Mouse (Mus musculus): ENCODE data around the gene Ift22. TPM values are rescaled to one million over a fixed set of nuclear protein-coding genes. Genes with fewer than 3 reads are reported as not detected.

Gene Ift22
- polyA plus RNA-seq (2012; ENCODE audit: insufficient read depth, insufficient read length, missing spikeins): 13.4 and 14.6 TPM in 2 replicates

GRCm38 (mm10) chr5:136907991-136908857, at the start of gene Ift22:
TSS of gene Ift22 (plus strand) at chr5:136908150.
- peak within 1 kb of the TSS; percentile 67 for H3K4me3 ChIP-seq (ENCODE audit: insufficient read depth, low read depth, low read length)

DNA sequence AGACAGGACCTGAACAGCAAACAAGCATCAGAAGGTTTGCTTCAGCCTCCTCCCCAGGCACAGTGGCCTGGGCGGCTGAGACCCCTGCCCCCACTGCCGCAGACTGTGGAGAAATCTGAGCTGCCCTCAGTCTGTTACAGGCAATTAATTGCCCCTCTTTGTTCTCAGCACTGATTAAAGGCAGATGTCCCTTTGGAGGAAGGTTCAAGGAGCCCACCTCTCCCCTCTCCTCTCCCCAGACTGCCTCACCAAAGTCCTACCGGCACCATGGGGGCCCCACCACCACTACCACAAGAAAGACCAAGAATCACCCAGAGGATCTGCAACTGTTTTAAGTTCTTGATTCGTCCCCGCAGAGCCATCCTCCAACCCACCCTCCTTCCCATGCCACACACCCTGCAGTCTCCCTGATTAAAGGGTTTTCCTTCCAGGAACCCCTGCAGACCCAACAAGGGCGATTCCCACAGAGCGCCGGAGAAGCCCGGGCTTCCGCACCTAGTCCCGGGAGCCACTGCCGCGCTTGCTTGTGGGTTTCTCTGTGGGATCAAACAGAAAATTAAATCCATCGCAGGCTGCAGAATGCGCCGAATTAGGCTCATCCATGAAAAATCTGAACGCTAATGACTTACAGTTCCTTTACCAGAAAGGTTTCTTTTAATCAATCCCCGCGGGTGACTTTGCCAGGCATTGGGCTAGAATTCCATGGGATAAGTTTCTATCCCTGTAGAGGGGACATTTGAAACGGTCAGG, 46.6 kb upstream of the Ift22 start:
- no peak overlapping the region for H3K4me3 ChIP-seq (ENCODE audit: insufficient read depth, low read depth, low read length)
- no peak overlapping the region for H3K27ac ChIP-seq (replicated peaks; ENCODE audit: low read depth, low read length)
- peaks cover 4% of the 10 kb centered on the region; the same call in 1 of the 2 replicates for H3K4me1 ChIP-seq (ENCODE audit: control insufficient read depth, insufficient read depth, insufficient read length, low read length)

More at GRCm38 (mm10) chr5:136907991-136908857, at the start of gene Ift22:
- no peaks in the 10 kb centered on the region for H3K4me1 ChIP-seq (ENCODE audit: control insufficient read depth, insufficient read depth, insufficient read length, low read length)
- H3K27ac ChIP-seq (replicated peaks; ENCODE audit: low read depth, low read length): no peak within 1 kb of the TSS

DNA sequence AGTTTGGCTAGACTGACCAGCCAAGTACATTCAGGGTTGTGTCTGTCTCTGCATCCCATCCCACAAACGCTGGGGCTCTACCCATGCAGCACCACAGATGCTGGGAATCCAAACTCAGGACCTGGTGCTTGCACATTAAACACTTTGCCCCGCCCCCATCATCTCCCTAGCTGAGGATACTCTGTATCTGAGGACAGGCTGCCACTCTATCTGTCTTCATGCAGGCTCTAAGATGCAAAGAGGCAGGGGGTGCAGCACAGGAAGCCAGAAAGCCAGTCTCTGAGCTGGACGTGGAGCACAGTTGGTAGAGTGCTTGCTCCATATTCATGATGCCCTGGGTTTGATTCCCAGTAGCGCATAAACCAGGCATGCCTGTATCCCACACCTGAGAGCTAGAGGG, 45.1 kb upstream of the Ift22 start:
- Histone ChIP-seq H3K4me3 (ENCODE audit: insufficient read depth, low read depth, low read length) (no peak overlapping the region), H3K4me1 (ENCODE audit: control insufficient read depth, insufficient read depth, insufficient read length, low read length) (peaks cover 4% of the 10 kb centered on the region; the same call in 1 of the 2 replicates), H3K27ac (replicated peaks; ENCODE audit: low read depth, low read length) (no peak overlapping the region)

- Histone ChIP-seq H3K4me3 (ENCODE audit: insufficient read depth, low read depth, low read length) (no peak overlapping the region), H3K4me1 (ENCODE audit: control insufficient read depth, insufficient read depth, insufficient read length, low read length) (peaks cover 4% of the 10 kb centered on the region; the same call in 1 of the 2 replicates), H3K27ac (replicated peaks; ENCODE audit: low read depth, low read length) (no peak overlapping the region)
Measured at GRCm38 (mm10) chr5:136863276-136863675, 44.7 kb upstream of the Ift22 start.

GRCm38 (mm10) chr5:136863961-136864674, 43.8 kb upstream of the Ift22 start:
- no peak overlapping the region for H3K27ac ChIP-seq (replicated peaks; ENCODE audit: low read depth, low read length)
- H3K4me3 ChIP-seq (ENCODE audit: insufficient read depth, low read depth, low read length): no peak overlapping the region

GRCm38 (mm10) chr5:136867706-136868105, 40.2 kb upstream of the Ift22 start:
- no peak overlapping the region for H3K27ac ChIP-seq (replicated peaks; ENCODE audit: low read depth, low read length)
- H3K4me3 ChIP-seq (ENCODE audit: insufficient read depth, low read depth, low read length): no peak overlapping the region
- H3K4me1 ChIP-seq (ENCODE audit: control insufficient read depth, insufficient read depth, insufficient read length, low read length): peaks cover 4% of the 10 kb centered on the region; the same call in 1 of the 2 replicates

More at GRCm38 (mm10) chr5:136863961-136864674, 43.8 kb upstream of the Ift22 start:
- peaks cover 4% of the 10 kb centered on the region; the same call in 1 of the 2 replicates for H3K4me1 ChIP-seq (ENCODE audit: control insufficient read depth, insufficient read depth, insufficient read length, low read length)

DNA sequence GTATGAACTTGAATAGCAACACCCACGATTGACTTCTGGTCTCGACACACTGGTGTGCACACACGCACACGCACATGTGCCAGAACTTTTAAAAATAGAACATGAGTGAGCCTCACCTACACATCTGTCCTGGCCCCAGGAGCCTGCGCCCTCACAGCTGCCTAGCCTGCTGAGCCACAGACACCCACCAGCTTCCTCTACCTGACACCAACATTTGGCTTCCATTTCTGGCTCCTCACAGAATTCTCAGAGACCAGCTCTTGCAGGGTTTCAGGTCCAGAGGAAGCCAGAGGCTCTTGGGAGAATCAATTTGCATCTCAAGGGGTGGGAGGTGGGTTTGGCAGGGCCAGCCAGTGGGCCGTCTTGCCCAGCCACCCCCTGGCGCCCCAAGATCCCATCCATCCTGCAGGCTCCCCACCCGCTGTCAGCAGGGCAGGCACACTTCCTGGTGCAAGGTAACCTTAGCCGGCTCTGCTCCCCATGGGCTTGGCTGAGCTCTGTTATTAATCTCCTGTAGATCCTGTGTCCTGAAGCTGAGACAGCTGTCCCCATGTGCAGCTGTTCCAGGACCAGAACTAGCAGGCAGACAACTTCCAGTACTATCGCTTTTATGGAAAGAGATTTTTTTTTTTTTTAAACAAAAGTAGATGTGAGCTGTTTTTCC, 38.4 kb upstream of the Ift22 start:
- no peak overlapping the region for H3K27ac ChIP-seq (replicated peaks; ENCODE audit: low read depth, low read length)
- no peaks in the 10 kb centered on the region for H3K4me1 ChIP-seq (ENCODE audit: control insufficient read depth, insufficient read depth, insufficient read length, low read length)
- H3K4me3 ChIP-seq (ENCODE audit: insufficient read depth, low read depth, low read length): no peak overlapping the region

- Histone ChIP-seq H3K4me3 (ENCODE audit: insufficient read depth, low read depth, low read length) (no peak overlapping the region), H3K27ac (replicated peaks; ENCODE audit: low read depth, low read length) (no peak overlapping the region), H3K4me1 (ENCODE audit: control insufficient read depth, insufficient read depth, insufficient read length, low read length) (no peaks in the 10 kb centered on the region)
Measured at GRCm38 (mm10) chr5:136872417-136872816, 35.5 kb upstream of the Ift22 start.

- H3K27ac ChIP-seq (replicated peaks; ENCODE audit: low read depth, low read length): no peak overlapping the region
- H3K4me1 ChIP-seq (ENCODE audit: control insufficient read depth, insufficient read depth, insufficient read length, low read length): no peaks in the 10 kb centered on the region
- no peak overlapping the region for H3K4me3 ChIP-seq (ENCODE audit: insufficient read depth, low read depth, low read length)
Measured at GRCm38 (mm10) chr5:136874271-136874670, 33.7 kb upstream of the Ift22 start.

DNA sequence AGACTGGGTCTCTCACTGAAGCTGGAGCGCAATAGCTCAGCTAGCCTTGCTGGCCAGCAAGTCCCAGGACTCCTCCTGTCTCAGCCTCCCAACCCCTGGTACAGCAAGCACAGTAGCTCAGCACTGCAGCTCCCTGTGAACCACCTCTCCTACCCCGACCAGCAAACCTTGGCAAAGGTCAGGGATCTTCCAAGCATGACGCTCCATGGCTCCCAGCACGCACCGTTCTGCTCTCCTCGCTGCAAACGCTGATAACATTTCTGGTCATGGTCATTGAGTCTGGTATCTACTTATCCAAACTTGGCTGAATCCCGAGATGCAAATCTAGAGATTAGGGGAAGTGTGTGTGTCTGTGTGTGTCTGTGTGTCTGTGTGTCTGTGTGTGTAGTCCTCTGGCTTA, 27.8 kb upstream of the Ift22 start:
- no peaks in the 10 kb centered on the region for H3K4me1 ChIP-seq (ENCODE audit: control insufficient read depth, insufficient read depth, insufficient read length, low read length)
- H3K27ac ChIP-seq (replicated peaks; ENCODE audit: low read depth, low read length): no peak overlapping the region
- no peak overlapping the region for H3K4me3 ChIP-seq (ENCODE audit: insufficient read depth, low read depth, low read length)

DNA sequence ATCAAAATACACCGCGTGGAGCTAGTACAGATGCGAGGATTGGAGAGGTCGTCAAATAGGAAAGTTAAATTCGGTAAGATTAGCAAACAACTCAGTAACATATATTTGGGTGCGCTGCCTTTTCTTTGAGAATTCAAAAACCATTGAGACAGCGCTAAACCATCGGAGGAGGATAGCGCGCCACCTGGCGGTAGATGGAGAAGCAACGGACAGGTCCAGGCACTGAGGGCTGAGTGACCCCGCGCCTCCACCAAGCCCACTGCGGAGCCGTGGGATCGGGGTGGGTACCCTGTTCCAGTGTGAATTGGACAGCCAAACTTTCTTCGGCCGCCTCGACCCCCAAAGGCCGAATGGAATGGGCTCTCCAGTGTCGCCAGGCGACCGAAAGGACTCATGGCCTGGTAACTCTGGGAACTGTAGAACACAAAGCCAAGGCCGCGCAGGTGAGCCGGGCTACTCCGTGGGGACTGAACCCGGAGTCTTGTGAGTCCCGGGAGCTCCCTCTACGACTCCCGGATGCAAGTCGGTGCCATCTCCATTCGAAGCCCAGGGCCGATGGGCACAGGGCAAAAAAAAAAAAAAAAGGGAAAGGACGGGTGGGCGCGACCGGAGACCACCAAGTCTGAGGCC, 26.5 kb upstream of the Ift22 start:
- peak overlapping the region; percentile 17; the same call in 1 of the 2 replicates for H3K4me3 ChIP-seq (ENCODE audit: insufficient read depth, low read depth, low read length)
- H3K27ac ChIP-seq (replicated peaks; ENCODE audit: low read depth, low read length): no peak overlapping the region
- H3K4me1 ChIP-seq (ENCODE audit: control insufficient read depth, insufficient read depth, insufficient read length, low read length): no peaks in the 10 kb centered on the region

- no peak overlapping the region for H3K27ac ChIP-seq (replicated peaks; ENCODE audit: low read depth, low read length)
- H3K4me1 ChIP-seq (ENCODE audit: control insufficient read depth, insufficient read depth, insufficient read length, low read length): no peaks in the 10 kb centered on the region
- H3K4me3 ChIP-seq (ENCODE audit: insufficient read depth, low read depth, low read length): no peak overlapping the region
Measured at GRCm38 (mm10) chr5:136882055-136882787, 25.7 kb upstream of the Ift22 start.

- H3K27ac ChIP-seq (replicated peaks; ENCODE audit: low read depth, low read length): no peak within 1 kb of the TSS
- no peak within 1 kb of the TSS for H3K4me3 ChIP-seq (ENCODE audit: insufficient read depth, low read depth, low read length)
Measured at GRCm38 (mm10) chr5:136882788-136883439, 25.0 kb upstream of the Ift22 start, which contains the start of gene Col26a1. TSS of gene Col26a1 (minus strand) at chr5:136883209.

More at GRCm38 (mm10) chr5:136882788-136883439, 25.0 kb upstream of the Ift22 start, which contains the start of gene Col26a1:
- no peaks in the 10 kb centered on the region for H3K4me1 ChIP-seq (ENCODE audit: control insufficient read depth, insufficient read depth, insufficient read length, low read length)
